Mouse (Mus musculus) MEL (cell line): ENCODE results near the gene Lmntd1. TPM values are rescaled to one million over a fixed set of nuclear protein-coding genes. Genes with fewer than 3 reads are reported as not detected.

Source experiments
- DNase-seq: peaks from one replicate; pipeline ENCODE4 v3.0.0; 2011; ENCODE audit warnings: low read depth, low spot score
- H3K27ac ChIP-seq: 2 replicates; pipeline ENCODE4 v1.5.1; 2012; ENCODE audit warnings: low read depth, mild to moderate bottlenecking, control low read depth, low read length, moderate library complexity; ENCODE audit not compliant: control insufficient read depth
- H3K27me3 ChIP-seq, 2 experiments: fragments of 150-350 bp in 1 of 2; sonication (generic) in 1 of 2; 2 replicates each; pipeline ENCODE4 v1.6.1; 2012; ENCODE audit warnings: low read length in 2 of 2, mild to moderate bottlenecking in 2 of 2, improper control_type of control experiment in 1 of 2, moderate library complexity in 1 of 2; ENCODE audit not compliant: insufficient read depth in 2 of 2, control insufficient read depth in 1 of 2
- H3K36me3 ChIP-seq, 2 experiments: 2 replicates each; pipeline ENCODE4 v1.6.1; 2012 to 2014; ENCODE audit warnings: low read length in 2 of 2, improper control_type of control experiment in 1 of 2, inconsistent platforms in 1 of 2, mild to moderate bottlenecking in 1 of 2; ENCODE audit not compliant: insufficient read depth in 2 of 2, control insufficient read depth in 1 of 2
- H3K4me1 ChIP-seq, 2 experiments: fragments of 150-350 bp in 1 of 2; sonication (generic) in 1 of 2; 2 replicates each; pipeline ENCODE4 v1.6.1; 2012; ENCODE audit warnings: low read length in 2 of 2, improper control_type of control experiment in 1 of 2, mild to moderate bottlenecking in 1 of 2; ENCODE audit not compliant: insufficient read depth in 2 of 2, control insufficient read depth in 1 of 2
- H3K4me3 ChIP-seq, 2 experiments: fragments of 150-350 bp in 1 of 2; sonication (generic) in 1 of 2; 2 replicates each; pipeline ENCODE4 v1.5.1; 2012; ENCODE audit warnings: low read depth in 2 of 2, low read length in 2 of 2, mild to moderate bottlenecking in 2 of 2, moderate library complexity in 2 of 2, control low read depth in 1 of 2, improper control_type of control experiment in 1 of 2; ENCODE audit not compliant: control insufficient read depth in 1 of 2, insufficient read depth in 1 of 2
- H3K79me2 ChIP-seq: 2 replicates; pipeline ENCODE4 v1.6.1; 2012; ENCODE audit warnings: mild to moderate bottlenecking, low read length, moderate library complexity; ENCODE audit not compliant: control insufficient read depth, poor library complexity, insufficient read depth
- H3K9ac ChIP-seq: 2 replicates; pipeline ENCODE4 v1.6.1; 2012; ENCODE audit warnings: low read depth, mild to moderate bottlenecking, control low read depth, low read length, moderate library complexity; ENCODE audit not compliant: control insufficient read depth, poor library complexity, severe bottlenecking
- H3K9me3 ChIP-seq: fragments of 150-350 bp; sonication (generic); replicated peaks from 2 replicates; pipeline ENCODE4 v1.6.1; 2012; ENCODE audit warnings: mild to moderate bottlenecking, low read length, improper control_type of control experiment, moderate library complexity; ENCODE audit not compliant: insufficient read depth
- BHLHE40 ChIP-seq: IDR thresholded peaks from 2 replicates; pipeline ENCODE4 v1.6.1; 2012; ENCODE audit warnings: low read depth, mild to moderate bottlenecking, inconsistent platforms, low read length, improper control_type of control experiment, borderline replicate concordance
- CTCF ChIP-seq, 3 experiments: IDR thresholded peaks in 2 of 3; conservative IDR thresholded peaks in 1 of 3; 2 replicates each; pipeline ENCODE4 v1.5.1; 2011 to 2012; ENCODE audit warnings: low read length in 3 of 3, low read depth in 2 of 3, mild to moderate bottlenecking in 2 of 3, improper control_type of control experiment in 1 of 3, inconsistent platforms in 1 of 3, mixed read lengths in 1 of 3, moderate library complexity in 1 of 3; ENCODE audit not compliant: control insufficient read depth in 1 of 3, insufficient read depth in 1 of 3, poor library complexity in 1 of 3, severe bottlenecking in 1 of 3
- E2F4 ChIP-seq: IDR thresholded peaks from 2 replicates; pipeline ENCODE4 v1.6.1; 2011; ENCODE audit warnings: low read depth, low read length, improper control_type of control experiment, borderline replicate concordance
- JUND ChIP-seq: IDR thresholded peaks from 2 replicates; pipeline ENCODE4 v1.6.1; 2011; ENCODE audit warnings: low read depth, mild to moderate bottlenecking, improper control_type of control experiment, low read length
- MXI1 ChIP-seq: IDR thresholded peaks from 2 replicates; pipeline ENCODE4 v1.6.1; 2011; ENCODE audit warnings: mild to moderate bottlenecking, low read depth, low read length, improper control_type of control experiment
- MYB ChIP-seq: IDR thresholded peaks from 2 replicates; pipeline ENCODE4 v1.6.1; 2011; ENCODE audit warnings: mild to moderate bottlenecking, low read depth, low read length, improper control_type of control experiment
- NRF1 ChIP-seq: IDR thresholded peaks from 2 replicates; pipeline ENCODE4 v1.6.1; 2014; ENCODE audit warnings: low read depth, mild to moderate bottlenecking, inconsistent platforms, low read length, improper control_type of control experiment, moderate library complexity; ENCODE audit not compliant: poor library complexity, insufficient read depth, severe bottlenecking
- POLR2A ChIP-seq, 2 experiments: IDR thresholded peaks; 2 replicates each; pipeline ENCODE4 v1.6.1; 2011 to 2012; ENCODE audit warnings: low read length in 2 of 2, mild to moderate bottlenecking in 2 of 2, control low read depth in 1 of 2, improper control_type of control experiment in 1 of 2, low read depth in 1 of 2, moderate library complexity in 1 of 2; ENCODE audit not compliant: control insufficient read depth in 1 of 2, insufficient read depth in 1 of 2, poor library complexity in 1 of 2
- POLR2AphosphoS2 ChIP-seq: IDR thresholded peaks from 2 replicates; pipeline ENCODE4 v1.6.1; 2011; ENCODE audit warnings: low read length, improper control_type of control experiment
- POLR2AphosphoS5 ChIP-seq: IDR thresholded peaks from 2 replicates; pipeline ENCODE4 v1.6.1; 2012; ENCODE audit warnings: low read depth, borderline replicate concordance, mild to moderate bottlenecking, inconsistent platforms, low read length, moderate library complexity, mixed read lengths
- SMC3 ChIP-seq: IDR thresholded peaks from 2 replicates; pipeline ENCODE4 v1.6.1; 2011; ENCODE audit warnings: low read depth, low read length, improper control_type of control experiment
- USF2 ChIP-seq, 2 experiments: IDR thresholded peaks; 2 replicates each; pipeline ENCODE4 v1.6.1; 2011 to 2012; ENCODE audit warnings: improper control_type of control experiment in 2 of 2, low read length in 2 of 2, borderline replicate concordance in 1 of 2, inconsistent platforms in 1 of 2, low read depth in 1 of 2, mild to moderate bottlenecking in 1 of 2; ENCODE audit not compliant: insufficient read depth in 1 of 2
- ZMIZ1 ChIP-seq: IDR thresholded peaks from 2 replicates; pipeline ENCODE4 v1.6.1; 2012; ENCODE audit warnings: low read depth, mild to moderate bottlenecking, inconsistent platforms, low read length, improper control_type of control experiment, moderate library complexity
- ZNF384 ChIP-seq: IDR thresholded peaks from 2 replicates; pipeline ENCODE4 v1.6.1; 2012; ENCODE audit warnings: low read depth, mild to moderate bottlenecking, inconsistent platforms, low read length, improper control_type of control experiment
- polyA plus RNA-seq, 2 experiments: library from polyadenylated mRNA; stranded (reverse) in 1 of 2; unstranded in 1 of 2; fragments of >175 nt in 1 of 2; fragments of >200 nt in 1 of 2; gene quantifications; 2 replicates each; pipeline versions ENCODE4 v1.2.1 to v1.2.4; 2012; ENCODE audit warnings: low replicate concordance in 2 of 2, low read depth in 1 of 2; ENCODE audit not compliant: insufficient read length in 2 of 2, insufficient read depth in 1 of 2, missing spikeins in 1 of 2
- total RNA-seq: library from RNA; depleted of rRNA; stranded (reverse); fragments of 300-350 nt; gene quantifications from 2 replicates; pipeline ENCODE4 v1.2.3, GENCODE M21; 2012

Gene Lmntd1
- total and polyA plus RNA-seq, 3 experiments = not detected

DNA sequence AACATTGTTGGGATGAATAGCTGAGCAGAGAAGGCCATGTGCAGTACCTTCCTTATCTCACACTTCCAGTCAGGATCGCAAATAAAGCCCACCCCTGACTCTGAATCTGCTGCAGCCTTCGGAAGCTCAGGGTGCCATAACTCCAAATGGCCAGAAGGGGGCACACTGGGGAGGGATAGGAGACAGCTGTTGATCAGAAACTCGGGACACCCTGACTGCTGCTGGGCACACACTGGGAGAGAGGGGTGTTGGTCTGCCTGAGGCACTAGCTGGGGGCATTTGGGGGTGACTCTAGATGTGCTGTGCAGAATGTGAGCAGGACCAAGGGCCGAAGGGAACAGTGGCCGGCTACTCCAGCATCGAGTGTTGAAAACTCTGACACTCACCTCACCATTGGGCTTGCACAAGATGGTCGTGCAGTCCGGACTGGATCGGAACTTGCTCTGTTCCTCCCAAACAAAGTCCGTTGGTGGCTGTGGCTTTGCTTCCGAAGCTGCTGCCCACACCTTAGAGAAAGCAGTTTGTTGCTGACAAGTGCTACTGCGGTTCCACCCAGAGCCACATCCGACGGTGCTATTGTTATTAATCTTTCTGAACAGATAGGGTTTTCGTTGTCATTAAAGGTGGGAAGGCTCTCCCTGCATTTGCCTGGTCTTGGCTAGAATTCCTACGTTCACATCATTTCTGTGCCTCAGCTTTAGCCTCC, 197.0 kb downstream of the Lmntd1 start:
- TF ChIP-seq SMC3 (peak; percentile 10; the same call in 1 of the 2 replicates), MXI1 (no peak), CTCF (IDR thresholded peaks at IDR 0.05 in 2 of 3, conservative IDR thresholded peaks at IDR 0.05 in 1 of 3; ENCODE audit: control insufficient read depth in 1 of 3, insufficient read depth in 1 of 3, low read depth in 2 of 3, low read length in 3 of 3, poor library complexity in 1 of 3, severe bottlenecking in 1 of 3) (peak; percentile 20 to 46 (median 25); a peak in 5 of 6 replicates)
- H3K27ac ChIP-seq = no peak overlapping the region
- no peaks in the 10 kb centered on the region for H3K36me3 ChIP-seq
- no peak overlapping the region for H3K9ac ChIP-seq
- no peaks in the 10 kb centered on the region for H3K79me2 ChIP-seq
- no peaks in the 10 kb centered on the region for H3K9me3 ChIP-seq
- peak; percentile 5 for DNase-seq
- no peaks in the 10 kb centered on the region for H3K4me1 ChIP-seq
- H3K4me3 ChIP-seq = no peak overlapping the region
- no peaks in the 10 kb centered on the region for H3K27me3 ChIP-seq

DNA sequence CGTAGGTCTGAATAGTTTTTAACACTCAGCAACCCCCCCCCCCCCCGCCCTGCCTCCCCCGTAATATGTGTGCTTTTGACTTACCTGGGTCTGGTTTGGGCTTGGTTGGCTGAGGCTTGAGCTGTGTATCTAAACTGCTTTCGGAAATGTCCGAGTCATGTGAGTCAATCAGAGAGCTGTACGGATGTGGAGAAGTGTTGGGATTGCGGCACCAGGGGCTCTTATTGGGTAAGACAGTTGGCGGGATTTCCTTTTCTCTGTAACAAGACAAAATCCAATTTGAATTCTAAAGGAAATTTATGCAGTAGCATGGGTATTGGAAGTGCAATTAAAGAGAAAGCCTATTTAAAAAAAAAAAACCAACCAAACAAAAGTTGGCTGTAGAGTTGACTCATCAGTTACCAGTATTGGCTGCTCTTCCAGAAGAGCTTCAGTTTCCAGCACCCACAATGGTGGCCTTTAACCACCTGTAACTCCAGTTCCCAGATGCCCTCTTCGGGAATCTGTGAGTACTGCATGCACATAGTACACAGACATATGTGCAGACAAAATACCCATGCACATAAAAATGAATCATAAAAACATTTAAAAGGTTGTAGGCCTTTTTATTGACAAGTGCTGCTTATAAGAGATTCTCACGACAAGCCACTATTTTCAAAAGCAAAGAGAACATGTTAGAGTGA, 209.6 kb downstream of the Lmntd1 start:
- H3K9ac ChIP-seq = no peak overlapping the region
- H3K27ac ChIP-seq = no peak overlapping the region
- TF ChIP-seq ZMIZ1 = no peak
- peak in 1 of 3 experiments; percentile 10; a peak in 1 of 6 replicates for TF ChIP-seq CTCF (IDR thresholded peaks at IDR 0.05 in 2 of 3, conservative IDR thresholded peaks at IDR 0.05 in 1 of 3; ENCODE audit: control insufficient read depth in 1 of 3, insufficient read depth in 1 of 3, low read depth in 2 of 3, low read length in 3 of 3, poor library complexity in 1 of 3, severe bottlenecking in 1 of 3)
- H3K27me3 ChIP-seq = no peaks in the 10 kb centered on the region
- H3K9me3 ChIP-seq = no peaks in the 10 kb centered on the region
- DNase-seq = no peak
- no peaks in the 10 kb centered on the region for H3K36me3 ChIP-seq
- no peak overlapping the region for H3K4me3 ChIP-seq
- H3K4me1 ChIP-seq = no peaks in the 10 kb centered on the region
- no peaks in the 10 kb centered on the region for H3K79me2 ChIP-seq

DNA sequence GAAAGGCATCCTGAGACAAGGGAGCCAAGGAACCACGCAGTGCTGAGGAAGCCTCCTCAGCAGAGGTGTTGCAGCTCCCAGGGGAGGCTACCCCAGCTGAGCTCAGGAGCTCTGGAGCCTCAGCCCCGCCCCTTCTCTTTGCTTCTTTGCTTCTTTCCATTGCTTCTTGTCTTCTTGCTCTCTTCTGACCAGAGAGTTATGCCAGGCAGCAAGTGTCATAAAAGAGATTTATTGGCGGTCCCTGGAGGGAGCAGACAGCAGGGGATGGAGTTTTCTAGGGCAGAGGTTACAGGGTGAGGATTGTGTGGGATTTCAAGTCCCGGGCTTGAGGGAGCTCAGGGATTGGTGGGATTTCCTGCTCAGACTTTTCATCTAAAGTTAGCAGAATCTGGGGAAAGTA, 213.0 kb downstream of the Lmntd1 start:
- H3K4me3 ChIP-seq = no peak overlapping the region
- H3K4me1 ChIP-seq = no peaks in the 10 kb centered on the region
- H3K9me3 ChIP-seq = no peaks in the 10 kb centered on the region
- no peak overlapping the region for H3K27ac ChIP-seq
- no peaks in the 10 kb centered on the region for H3K27me3 ChIP-seq
- no peaks in the 10 kb centered on the region for H3K79me2 ChIP-seq
- H3K36me3 ChIP-seq = no peaks in the 10 kb centered on the region
- TF ChIP-seq POLR2AphosphoS2 (no peak), USF2 (IDR thresholded peaks at IDR 0.05; ENCODE audit: borderline replicate concordance in 1 of 2, insufficient read depth in 1 of 2, low read depth in 1 of 2, low read length in 2 of 2) (no peak), ZNF384 (no peak), POLR2A (IDR thresholded peaks at IDR 0.05; ENCODE audit: control insufficient read depth in 1 of 2, insufficient read depth in 1 of 2, low read depth in 1 of 2, low read length in 2 of 2, poor library complexity in 1 of 2) (no peak), POLR2AphosphoS5 (no peak), NRF1 (no peak), CTCF (IDR thresholded peaks at IDR 0.05 in 2 of 3, conservative IDR thresholded peaks at IDR 0.05 in 1 of 3; ENCODE audit: control insufficient read depth in 1 of 3, insufficient read depth in 1 of 3, low read depth in 2 of 3, low read length in 3 of 3, poor library complexity in 1 of 3, severe bottlenecking in 1 of 3) (no peak), E2F4 (no peak), JUND (no peak), MYB (no peak), BHLHE40 (no peak)
- no peak overlapping the region for H3K9ac ChIP-seq
- no peak for DNase-seq
